Mouse (Mus musculus) gastrocnemius, postnatal 36 days (tissue): ENCODE data around the gene Gramd4. TPM values are rescaled to one million over a fixed set of nuclear protein-coding genes. Genes with fewer than 3 reads are reported as not detected.
"Not testable (repeated sequence)": the region's sequence is repeated elsewhere in the genome, so short reads cannot be mapped to it uniquely, and the experiment has no call there.

Source experiments
- DNase-seq, 2 experiments: peaks; one replicate each; pipeline ENCODE4 v3.0.0; 2022
- intact Hi-C: fragments of 180-260 bp; cut with DNase I; formaldehyde crosslinking; loops from one replicate; pipeline ENCODE4 v1.15.1; 2025
- total RNA-seq, 2 experiments: library from RNA; stranded (reverse); gene quantifications; 2 replicates each; pipeline ENCODE4 v1.2.3; 2021

Gramd4 gene
- total RNA-seq, 2 experiments from 2014 or later = 5.1 to 5.9 TPM

GRCm38 (mm10) chr15:86153481-86153960 lies 96.0 kb downstream of the Gramd4 start:
- intact Hi-C loops = no loop called here
- DNase-seq = no peak

DNA sequence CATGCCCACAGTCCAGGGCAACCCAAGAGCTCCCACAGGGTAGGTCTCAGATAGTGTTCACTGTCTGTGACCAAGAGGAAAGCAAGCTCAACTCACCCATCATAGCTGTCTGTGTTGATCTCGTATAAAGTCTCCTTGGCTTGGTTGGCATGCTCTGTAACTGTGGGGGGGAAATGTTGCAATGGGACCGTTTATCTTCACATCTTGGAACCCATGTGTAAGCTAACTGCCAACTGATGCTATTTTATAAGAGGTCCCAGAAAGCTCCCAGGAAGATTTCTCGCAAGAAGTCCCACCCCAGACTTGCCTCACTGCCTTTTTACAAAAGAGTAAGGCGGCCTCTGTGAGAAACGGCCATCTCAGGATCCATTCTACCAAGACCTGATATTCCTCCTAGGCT lies 99.0 kb downstream of the Gramd4 start:
- intact Hi-C loops = no loop called here

DNA sequence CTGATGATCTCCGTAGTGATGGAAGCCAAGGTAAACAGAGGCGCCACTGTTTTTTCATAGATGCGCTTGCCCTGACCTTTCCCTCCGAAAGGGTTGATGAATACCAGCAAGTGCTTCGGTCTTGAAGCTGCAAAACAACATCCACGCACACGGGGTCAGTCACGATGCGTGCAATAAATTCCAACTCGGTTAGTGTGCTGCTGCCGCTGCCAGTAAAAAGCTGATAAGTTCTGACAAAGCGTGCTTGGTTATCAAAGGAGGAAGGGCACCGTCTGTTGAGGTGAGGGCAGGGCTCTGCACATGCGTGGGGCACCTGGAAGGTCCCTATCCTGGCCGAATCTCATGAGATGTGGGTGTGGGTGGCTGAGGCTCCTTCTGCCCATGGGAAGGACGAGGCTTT lies 101.6 kb downstream of the Gramd4 start:
- intact Hi-C loops = no loop called here
- no peak for DNase-seq

More for the DNA sequence above, 99.0 kb downstream of the Gramd4 start:
- DNase-seq = no peak

DNA sequence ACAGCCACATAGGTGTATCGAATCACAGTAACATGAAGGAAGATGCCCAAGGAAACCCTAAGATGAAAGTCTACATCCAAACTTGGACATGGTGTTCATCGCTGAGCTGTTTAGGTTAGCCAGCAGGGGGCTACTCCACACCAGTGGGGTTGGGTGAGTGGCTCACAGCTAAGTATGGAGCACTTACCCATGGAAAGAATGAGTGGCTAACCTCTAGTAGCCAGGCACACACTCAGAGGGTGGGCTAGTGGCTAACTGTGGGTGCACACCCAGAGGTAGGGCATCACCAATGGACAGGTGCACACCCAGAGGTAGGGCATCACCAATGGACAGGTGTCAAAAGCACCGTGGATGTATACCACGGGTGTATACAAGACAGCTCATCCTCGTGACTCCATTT lies 102.2 kb downstream of the Gramd4 start:
- intact Hi-C loops = no loop called here

GRCm38 (mm10) chr15:86160906-86161305 lies 103.4 kb downstream of the Gramd4 start:
- DNase-seq = no peak
- intact Hi-C loops = no loop called here

More for the DNA sequence above, 102.2 kb downstream of the Gramd4 start:
- DNase-seq = no peak

DNA sequence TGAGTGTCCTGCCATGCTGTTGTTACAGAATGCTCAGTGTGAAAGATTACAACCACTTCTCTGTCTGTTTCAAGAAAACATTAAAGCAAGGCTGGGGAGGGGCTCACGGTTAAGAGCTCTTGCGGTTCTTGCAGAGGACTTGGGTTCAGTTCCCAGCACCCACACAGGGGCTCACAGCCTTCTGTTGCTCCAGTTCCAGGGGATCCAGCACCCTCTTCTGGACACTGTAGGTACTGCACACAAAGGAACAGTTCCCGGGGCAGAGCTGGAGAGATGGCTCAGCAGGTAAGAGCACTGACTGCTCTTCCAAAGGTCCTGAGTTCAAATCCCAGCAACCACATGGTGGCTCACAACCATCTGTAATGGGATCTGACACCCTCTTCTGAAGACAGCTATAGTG lies 104.3 kb downstream of the Gramd4 start:
- DNase-seq, intact Hi-C loops: not testable (repeated sequence)

GRCm38 (mm10) chr15:86164718-86165345 lies 107.3 kb downstream of the Gramd4 start:
- DNase-seq = no peak
- intact Hi-C loops = no loop called here

GRCm38 (mm10) chr15:86165811-86166590 lies 108.5 kb downstream of the Gramd4 start:
- intact Hi-C loops = no loop called here
- no peak for DNase-seq

DNA sequence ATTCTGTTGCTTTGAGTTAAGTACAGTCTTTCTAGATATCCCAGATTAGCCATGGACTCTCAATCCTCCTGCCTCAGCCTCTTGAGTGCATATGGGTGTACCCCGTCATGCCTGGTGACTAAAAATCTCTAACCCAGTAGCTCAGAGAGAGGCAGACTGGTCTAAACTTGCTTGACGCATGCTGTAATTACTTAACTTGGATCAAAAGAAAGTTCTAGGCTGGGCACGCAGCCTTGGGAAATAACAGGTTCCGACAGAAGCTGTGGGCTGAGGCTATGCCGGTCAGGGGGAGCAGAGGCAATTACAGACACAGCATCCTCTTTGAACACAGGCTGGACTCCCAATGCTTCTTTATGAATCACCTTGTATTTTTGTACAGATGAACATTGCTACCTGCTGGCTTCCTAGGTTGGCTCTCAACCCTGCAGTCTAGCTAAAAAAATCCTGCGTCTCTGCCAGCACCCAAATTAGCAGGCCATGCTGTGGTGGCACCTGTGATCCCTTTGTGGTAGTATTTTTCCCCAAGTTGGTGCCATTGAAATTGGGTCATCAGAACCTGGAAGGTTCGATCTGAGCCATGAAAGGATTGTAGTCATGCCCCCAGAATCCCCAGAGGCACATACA lies 109.6 kb downstream of the Gramd4 start:
- intact Hi-C loops = no loop called here
- no peak for DNase-seq

GRCm38 (mm10) chr15:86167787-86168504 lies 110.5 kb downstream of the Gramd4 start:
- no peak for DNase-seq
- intact Hi-C loops = no loop called here

DNA sequence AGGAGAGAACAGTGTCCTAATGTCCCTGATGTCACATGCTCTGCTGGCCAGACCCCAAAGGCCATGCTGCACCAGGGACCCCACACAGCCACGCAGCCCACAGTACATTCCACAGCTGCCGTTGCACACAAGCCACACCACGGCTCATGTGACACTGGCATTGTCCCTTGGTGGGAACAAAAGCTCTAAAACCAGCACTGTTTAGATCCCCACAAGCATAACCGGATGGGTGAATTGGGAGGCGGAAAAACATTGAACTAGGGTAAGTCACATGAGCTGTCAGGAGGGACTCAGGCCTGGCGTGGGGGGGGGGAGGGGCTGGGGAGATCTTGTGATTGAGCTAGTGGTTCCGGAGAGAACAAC lies 111.0 kb downstream of the Gramd4 start:
- intact Hi-C loops = no loop called here
- DNase-seq = no peak

DNA sequence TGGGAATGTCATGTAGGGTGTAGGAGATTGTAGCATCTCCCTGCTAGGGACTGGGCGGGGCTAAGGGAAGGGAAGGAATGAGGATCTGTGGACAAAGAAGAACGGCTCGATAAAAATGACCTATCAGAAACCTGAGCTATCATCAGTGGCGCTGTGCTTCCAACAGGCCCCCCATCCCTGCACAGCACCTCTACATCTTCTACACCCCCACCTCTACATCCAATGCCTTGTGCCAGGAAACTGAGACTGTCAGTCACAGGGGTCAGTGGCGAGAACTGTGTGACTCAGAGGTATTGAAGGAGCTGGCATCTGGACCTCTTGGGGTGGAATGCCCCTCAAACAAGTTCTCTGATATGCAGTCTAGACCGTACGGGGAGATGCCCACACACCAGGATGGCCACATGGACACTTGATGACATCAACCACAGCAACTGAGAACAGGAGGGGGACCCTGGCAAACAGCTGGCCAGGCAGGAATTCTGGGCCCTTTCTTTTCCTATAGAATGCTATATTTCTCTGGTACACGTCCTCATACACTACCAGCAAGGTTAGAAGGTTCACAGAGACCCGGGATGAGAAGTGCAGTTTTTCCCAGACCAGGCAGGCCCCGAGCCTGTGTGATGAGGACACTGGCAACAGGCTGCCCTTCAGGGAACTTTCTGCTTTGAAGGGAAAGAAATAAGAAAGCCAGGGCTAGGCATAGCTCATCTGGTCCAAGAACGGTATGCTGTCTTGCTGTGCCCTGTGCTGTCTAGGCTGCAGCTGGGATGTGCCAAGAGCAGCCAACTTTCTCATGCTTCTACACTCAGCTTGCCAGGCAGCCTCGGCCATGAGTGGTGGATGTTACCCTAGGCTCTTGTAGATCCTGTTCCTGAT lies 111.7 kb downstream of the Gramd4 start:
- no peak for DNase-seq
- intact Hi-C loops = no loop called here

DNA sequence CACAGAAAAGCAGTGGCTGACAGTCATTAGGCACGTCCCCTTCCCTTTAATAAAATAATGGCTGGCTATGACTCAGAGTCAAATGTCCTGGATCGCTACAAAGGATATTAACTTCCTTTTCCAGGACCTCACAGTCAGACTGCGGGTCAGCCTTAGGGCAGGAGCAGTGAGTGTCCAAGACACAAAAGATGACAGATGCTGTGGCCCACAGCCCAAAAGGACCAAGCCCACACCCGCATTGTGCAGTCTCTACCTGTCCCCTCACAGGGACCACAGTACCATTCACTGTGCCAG lies 112.3 kb downstream of the Gramd4 start:
- intact Hi-C loops = no loop called here
- no peak for DNase-seq

GRCm38 (mm10) chr15:86171316-86171715 lies 113.8 kb downstream of the Gramd4 start:
- intact Hi-C loops = no loop called here
- no peak for DNase-seq

GRCm38 (mm10) chr15:86172124-86172523 lies 114.6 kb downstream of the Gramd4 start:
- DNase-seq = no peak
- intact Hi-C loops = no loop called here

GRCm38 (mm10) chr15:86172526-86172925 lies 115.0 kb downstream of the Gramd4 start:
- intact Hi-C loops = no loop called here
- no peak for DNase-seq

GRCm38 (mm10) chr15:86173136-86173985 lies 115.9 kb downstream of the Gramd4 start:
- DNase-seq = no peak
- intact Hi-C loops = no loop called here

DNA sequence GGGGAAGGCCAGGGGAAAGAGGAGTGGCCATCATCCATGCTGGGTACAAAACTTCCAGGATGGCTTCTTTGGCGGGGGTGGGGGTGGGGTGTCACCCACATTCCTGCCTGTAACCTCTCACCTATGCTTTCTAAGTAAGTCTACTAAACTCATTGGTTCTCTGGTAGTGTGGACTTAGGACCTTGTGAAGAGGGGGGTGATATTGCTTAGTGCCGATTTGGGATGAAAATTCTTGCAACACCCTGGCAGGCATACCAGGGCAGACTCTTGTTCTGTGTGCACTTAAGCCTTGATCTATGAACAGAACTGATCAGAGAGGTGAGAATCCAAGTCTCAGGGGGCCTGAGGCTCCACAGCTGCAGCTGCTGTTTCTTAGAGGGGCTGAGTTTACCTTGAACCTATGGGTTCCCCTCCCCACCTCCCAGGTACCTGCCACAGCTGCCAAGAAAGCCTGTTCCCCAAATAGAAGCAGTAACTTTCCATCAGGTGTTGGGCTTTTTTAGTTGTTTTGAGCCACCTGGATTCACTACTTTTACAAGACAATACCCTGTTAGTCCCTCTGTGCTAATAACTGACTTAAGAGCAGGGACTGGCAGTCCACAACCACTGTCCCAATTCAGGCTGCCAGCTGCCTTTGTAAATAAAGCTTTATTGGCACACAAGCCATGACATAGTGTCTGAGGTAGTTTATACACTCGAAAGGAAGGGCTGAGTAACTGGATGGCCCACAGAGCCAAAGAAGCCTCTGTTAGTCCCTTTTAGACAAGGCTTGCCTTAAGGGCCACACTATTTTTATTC lies 118.0 kb downstream of the Gramd4 start:
- DNase-seq = no peak
- intact Hi-C loops = no loop called here
